Mouse (Mus musculus) cerebellum, postnatal 36 days (tissue): ENCODE results near the gene Pde4b.
"Not testable (repeated sequence)": the region's sequence is repeated elsewhere in the genome, so short reads cannot be mapped to it uniquely, and the experiment has no call there.

Source experiments
- DNase-seq, 2 experiments: peaks; one replicate each; pipeline ENCODE4 v3.0.0; 2021 to 2022; ENCODE audit warnings: mixed read lengths in 2 of 2

The Pde4b gene

GRCm38 (mm10) chr4:102087091-102087565 is at the start of gene Pde4b:
TSS of gene Pde4b (plus strand) at chr4:102087543.
- peak; percentile 46 to 55 for DNase-seq

DNA sequence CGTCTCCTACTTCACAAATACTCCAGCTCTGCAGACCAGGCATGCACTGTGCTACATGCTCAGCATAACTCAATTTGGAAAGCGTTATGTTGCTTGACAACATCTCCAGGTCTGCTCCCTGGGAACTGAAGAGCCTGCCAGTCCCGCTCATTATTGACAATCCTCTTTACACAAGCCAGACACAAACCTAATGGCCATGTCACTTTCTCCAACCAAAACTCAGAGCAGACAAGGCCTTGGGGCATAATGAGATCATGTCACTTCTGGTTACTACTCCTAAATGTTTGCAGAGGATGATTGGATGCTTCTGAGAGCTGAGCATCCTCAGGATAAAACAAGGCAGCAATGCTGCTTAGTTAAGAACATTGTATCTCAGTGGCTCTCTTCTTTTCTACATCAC is 47.2 kb upstream of the Pde4b start:
- DNase-seq: no peak

DNA sequence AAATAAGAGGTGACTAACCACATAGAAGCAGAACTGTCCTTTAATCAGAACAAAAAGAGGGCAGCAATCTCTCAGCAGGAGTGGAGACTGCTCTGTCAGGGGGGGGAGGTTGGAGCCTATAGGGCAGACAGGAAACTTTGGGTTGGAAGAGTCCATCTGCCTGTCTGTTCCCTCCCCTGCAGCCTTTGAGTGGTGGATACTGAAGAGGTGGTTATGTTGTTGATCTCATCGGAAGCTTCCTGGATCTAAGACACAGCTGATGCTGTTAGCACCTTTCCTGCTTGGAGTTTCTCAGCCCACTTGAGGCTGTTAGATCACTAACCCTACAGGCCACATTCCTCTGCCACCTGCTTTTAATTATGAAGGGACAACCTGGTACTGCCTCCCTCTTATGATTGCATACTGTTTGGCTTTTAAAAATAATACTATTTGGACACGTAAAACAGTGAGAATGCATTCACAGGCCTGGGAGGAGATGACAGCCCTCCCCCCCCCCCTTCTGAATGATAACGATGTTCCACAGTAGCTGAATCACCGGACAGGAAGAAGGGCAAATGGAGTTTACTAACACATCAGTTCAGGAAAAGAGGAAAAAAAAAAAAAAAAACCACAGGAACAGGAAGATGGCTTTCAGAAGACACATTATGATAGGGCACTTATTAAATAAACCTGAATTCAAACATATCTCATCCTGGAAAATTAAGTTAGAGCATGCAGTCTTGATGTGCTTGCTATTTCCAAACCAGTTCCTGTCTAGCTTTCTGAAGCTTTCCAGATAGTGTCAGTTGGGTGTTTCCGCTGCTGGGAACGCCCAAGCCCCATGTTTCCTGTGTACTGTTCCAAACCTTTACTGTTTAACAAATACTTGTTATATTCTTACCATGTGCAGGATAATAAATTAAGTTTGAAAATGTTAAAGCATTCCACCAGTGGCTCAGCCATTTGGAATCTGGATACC is 41.9 kb upstream of the Pde4b start:
- DNase-seq: no peak

- not testable (repeated sequence) for DNase-seq
Observed at GRCm38 (mm10) chr4:102049368-102049767, 38.0 kb upstream of the Pde4b start.

DNA sequence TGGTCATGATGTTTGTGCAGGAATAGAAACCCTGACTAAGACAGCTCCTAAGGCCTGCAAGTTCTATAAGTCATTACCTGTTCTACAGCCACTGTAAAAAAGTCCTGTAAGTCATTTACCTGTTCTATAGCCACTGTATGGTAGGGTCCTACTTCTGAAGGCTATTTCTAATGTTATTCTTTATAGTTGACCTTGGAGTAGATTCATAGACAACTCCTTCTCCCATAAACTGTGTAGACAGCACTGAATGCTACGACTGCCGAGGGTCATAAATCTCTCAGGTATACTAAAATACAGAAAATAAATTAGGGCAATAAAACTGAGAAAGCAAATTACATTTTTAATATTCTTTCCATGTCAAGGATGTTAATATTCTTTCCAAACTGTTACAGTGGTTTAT is 26.0 kb upstream of the Pde4b start:
- no peak for DNase-seq

DNA sequence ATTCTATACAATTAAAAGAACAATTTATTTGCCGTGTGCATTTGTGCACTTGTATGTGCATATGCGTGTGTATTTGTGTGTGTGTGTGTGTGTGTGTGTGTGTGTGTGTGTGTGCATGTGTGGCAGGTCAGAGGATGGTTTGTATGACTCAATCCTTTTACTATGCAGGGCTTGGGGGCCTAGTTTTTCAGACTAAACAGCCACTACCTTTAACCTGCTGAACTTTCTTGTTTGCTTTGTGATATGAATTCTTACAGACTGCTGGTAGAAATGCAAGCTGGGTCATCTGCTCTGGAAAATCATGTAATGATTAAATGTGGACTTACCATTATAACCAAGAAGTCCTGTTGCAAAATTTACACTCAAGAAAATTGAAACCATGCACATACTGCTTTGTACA is 18.0 kb upstream of the Pde4b start:
- DNase-seq: no peak

DNA sequence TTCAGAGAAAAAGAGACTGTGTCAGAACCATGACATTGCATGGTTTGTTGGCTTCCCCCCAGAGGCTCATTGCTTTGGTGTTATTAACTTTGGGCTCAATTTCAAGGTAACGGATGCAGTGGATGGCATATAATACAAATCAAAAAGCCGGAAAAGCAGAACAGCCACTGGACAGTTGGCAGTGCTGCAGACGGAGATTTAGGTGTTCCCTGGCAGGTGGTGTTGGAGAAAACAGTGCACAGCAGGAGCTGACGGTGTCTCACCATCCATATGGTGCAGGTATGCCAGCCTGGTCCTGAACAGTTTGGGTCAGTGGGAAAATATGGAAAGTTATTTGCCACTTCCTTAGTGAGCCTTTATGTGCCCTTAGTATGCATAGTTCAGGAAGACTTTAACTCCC is 1.0 kb upstream of the Pde4b start:
- DNase-seq: peak; percentile 62 to 72

- peak; percentile 78 to 85 for DNase-seq
Observed at GRCm38 (mm10) chr4:102087566-102088234, 357 bp downstream of the Pde4b start.

DNA sequence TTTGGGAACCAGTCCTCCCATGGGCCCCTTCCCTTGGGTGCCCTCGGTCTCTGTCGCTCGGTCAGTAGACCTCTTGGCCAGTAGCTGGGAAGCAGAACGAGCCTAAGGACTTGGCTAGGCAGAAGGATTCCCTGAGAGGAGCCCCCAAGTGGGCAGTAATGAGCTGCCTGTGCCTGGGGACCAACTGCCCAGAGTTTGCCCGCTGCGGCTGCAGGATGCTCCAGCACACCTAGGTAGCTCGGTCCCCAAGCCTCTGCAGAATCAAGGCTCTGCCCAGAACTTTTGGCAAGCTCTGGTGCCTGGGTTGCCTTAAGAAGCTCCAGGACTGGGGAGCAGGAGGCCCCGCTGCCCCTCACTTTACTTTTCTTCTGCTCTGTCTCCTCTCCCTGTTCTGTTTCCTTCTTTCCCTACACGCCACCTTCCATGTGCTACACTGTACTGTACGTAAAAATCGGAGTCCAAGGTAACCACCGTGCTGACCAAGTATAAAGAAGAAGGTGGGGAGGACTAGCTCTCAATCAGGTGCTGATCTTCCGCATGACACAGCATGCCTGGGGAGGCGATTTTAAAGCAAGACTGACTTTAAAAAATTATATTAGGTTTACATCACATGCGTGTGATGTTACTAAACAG is 1.0 kb downstream of the Pde4b start:
- DNase-seq: peak; percentile 56 to 67

DNA sequence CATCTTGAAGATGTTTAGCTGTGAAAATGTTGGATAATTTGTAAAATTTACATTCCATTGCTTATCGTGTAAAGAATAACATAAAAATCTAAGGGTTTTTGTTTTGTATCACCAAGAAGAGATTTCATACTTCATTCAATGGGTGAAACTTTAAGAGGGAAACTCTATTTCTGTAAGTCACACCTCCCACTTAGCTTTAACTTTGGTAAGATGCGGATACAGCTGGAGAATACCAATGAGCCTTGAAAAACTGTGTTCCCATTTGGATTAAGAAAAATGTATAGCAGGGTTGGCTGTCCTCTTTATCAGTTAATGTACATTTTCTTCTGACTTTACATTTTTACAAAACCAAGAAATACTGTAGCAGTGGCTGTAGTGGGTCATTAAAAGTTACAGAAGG is 8.5 kb downstream of the Pde4b start:
- DNase-seq: no peak

- DNase-seq: no peak
Observed at GRCm38 (mm10) chr4:102102241-102102640, 14.9 kb downstream of the Pde4b start.

GRCm38 (mm10) chr4:102104534-102105014 is 17.2 kb downstream of the Pde4b start:
- peak; percentile 66 to 77 for DNase-seq

GRCm38 (mm10) chr4:102106771-102107170 is 19.4 kb downstream of the Pde4b start:
- DNase-seq: peak; percentile 72 to 79

- no peak for DNase-seq
Observed at GRCm38 (mm10) chr4:102119454-102119853, 32.1 kb downstream of the Pde4b start.

DNA sequence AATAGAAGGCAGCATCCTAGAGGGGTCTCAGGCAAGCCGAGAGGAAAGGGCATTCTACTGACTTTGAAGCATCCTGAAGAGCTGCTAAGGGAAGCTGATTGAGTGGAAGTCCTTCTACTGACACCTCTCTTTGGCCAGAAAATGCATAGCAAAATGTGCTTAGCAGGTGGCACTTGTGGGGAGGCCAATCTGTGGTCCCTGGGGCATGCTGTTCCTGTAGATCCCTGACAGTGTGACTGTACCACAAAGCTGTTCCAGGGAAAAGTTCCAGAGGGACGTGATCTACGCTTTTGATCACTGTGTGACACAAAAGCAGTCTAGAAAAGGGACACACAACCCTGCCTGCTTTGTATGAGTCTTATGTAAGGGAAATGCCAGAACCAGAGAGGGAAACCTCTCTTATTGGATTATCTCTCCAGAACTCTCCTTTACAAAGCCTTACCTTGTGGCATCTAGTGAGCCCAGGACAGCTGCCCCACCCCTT is 49.1 kb downstream of the Pde4b start:
- DNase-seq: peak in 1 of 2 experiments; percentile 29

GRCm38 (mm10) chr4:102138346-102138745 is 51.0 kb downstream of the Pde4b start:
- DNase-seq: no peak

GRCm38 (mm10) chr4:102141241-102141640 is 53.9 kb downstream of the Pde4b start:
- DNase-seq: peak; percentile 40 to 43

DNA sequence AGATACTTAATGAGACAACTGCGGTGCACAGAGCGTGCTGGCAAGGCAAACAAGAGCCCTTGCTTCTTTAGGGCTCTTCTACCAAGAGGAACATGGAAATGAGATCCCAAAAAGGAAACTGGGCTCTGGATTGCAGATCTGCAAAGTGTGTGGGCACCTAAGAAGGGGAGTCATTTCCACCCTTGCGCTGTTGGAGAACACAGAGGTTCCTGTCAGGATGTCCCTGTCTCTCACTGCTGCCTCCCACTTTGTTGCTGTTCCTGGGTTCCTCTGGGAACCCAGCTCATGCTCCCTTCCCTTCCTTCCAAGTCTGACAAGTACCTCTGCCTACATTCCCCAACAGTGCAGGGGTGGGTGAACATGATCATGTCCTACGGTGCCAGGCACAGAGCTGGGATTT is 61.4 kb downstream of the Pde4b start:
- DNase-seq: no peak

DNA sequence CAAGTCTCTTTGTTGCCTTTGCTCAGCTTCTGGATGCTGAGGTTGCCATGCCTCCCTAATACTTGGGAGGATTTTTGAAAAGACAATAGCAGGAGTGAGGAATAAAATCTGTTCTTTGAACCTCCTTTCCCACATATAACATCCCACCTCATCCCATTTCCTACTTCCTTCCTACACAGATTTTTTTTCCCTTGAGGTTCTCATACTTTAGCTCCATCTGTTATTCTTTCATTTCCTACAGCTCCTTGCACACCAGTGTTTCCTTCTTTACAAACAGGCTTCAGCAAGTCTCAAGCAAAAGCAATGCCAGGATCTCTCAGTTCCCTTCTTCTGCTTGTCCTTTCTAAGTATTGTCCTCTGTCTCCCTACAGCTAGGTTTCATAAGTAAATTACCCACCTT is 71.8 kb downstream of the Pde4b start:
- no peak for DNase-seq

- DNase-seq: no peak
Observed at GRCm38 (mm10) chr4:102171636-102172035, 84.3 kb downstream of the Pde4b start.

DNA sequence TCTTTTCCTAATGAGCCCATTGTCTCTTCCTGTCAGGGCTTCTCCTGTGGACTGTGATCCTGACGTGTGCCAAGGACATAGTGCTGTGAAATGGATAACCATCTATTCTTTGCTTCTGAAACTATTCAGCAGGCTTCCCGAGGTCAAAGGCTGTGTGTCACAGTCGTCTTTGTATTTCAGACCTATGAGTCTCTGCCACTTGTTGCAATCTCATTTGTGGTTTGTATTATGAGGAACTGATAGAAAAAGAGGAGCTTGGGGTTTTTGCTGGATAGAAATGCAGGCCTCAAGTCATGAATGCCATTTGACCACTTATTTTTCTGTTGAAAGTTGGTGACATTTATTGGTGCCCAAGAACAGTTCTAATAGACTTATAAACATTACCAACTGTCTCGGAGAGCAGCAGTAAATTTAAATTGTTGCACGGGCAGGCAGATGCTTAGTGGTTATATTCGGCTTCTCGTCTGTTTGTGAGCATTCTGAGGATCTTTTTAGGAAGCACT is 85.4 kb downstream of the Pde4b start:
- no peak for DNase-seq

DNA sequence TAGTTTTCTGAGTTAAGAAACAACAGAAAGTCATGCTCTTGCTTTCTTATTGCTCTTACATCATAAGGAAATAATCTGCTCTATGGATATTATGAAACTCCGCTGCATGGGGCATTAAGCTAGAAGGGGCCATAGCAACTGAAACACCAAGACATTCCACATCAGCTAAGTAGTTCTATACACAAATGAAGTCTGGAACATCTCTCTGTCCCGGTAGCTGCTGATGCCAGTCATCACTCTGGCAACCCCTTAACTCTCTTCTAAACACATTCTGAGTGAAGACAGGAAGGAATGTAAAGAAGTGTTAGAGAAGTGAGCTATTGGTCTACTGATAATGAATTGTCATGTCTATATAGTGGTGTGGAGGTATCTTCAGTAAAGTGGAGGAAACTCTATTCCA is 88.6 kb downstream of the Pde4b start:
- no peak for DNase-seq

GRCm38 (mm10) chr4:102177258-102177657 is 89.9 kb downstream of the Pde4b start:
- no peak for DNase-seq
